Mouse (Mus musculus): Measurements from ENCODE around the gene Chad. TPM values are rescaled to one million over a fixed set of nuclear protein-coding genes. Genes with fewer than 3 reads are reported as not detected.

Chad gene
- total RNA-seq, 4 experiments from 2014 or later = 0.71 TPM; not detected in 3

DNA sequence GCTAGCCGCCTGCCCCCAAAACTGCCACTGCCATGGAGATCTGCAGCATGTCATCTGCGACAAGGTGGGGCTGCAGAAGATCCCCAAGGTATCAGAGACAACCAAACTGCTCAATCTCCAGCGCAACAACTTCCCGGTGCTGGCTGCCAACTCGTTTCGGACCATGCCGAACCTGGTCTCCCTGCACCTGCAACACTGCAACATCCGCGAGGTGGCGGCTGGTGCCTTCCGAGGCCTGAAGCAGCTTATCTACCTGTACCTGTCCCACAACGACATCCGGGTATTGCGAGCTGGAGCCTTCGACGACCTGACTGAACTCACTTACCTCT, 268 bp downstream of the Chad start:
- no peak for DNase-seq (ENCODE audit: low spot score in 2 of 2)

GRCm38 (mm10) chr11:94566534-94566933, 1.7 kb downstream of the Chad start:
- DNase-seq (ENCODE audit: low spot score in 2 of 2) = no peak

DNA sequence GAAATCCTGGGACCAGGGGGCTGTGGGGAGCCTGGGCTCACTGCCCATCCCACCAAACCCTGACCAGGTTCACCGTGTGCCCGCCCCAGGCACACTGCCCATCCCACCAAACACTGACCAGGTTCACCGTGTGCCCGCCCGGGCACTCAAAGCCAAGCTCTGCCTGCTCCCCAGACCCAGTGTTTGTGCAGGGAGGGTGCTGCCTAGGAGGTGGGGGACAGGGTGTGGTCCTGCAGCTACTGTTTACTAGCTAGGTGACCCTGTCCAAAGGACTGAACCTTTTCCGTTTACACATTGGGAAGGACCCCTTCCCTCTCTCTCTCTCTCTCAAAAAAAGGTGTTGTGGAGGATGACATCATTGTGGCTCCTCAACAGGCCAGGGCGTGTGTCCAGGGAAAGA, 2.5 kb downstream of the Chad start:
- no peak for DNase-seq (ENCODE audit: low spot score in 2 of 2)

- DNase-seq (ENCODE audit: low spot score in 2 of 2) = no peak
These were observed 5.8 kb downstream of the Chad start for GRCm38 (mm10) chr11:94570612-94571011.

DNA sequence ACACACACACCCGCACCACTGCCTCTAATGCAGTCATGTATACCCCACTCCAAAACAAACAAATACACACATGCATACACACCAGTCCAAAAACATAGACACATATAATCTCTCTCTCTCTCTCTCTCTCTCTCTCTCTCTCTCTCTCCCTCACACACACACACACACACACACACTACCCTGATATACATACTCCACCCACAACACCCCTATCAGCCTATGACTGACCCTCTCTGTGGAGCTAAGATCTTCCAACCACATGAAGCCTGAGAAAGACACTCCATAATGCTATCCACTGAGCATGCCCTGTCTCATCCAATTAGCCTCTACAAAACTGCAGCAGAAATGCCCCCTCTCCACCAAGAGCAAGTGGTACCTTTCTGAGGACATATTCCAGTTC, 7.0 kb downstream of the Chad start:
- DNase-seq (ENCODE audit: low spot score in 2 of 2) = no peak

GRCm38 (mm10) chr11:94574560-94574959, 9.7 kb downstream of the Chad start:
- no peak for DNase-seq (ENCODE audit: low spot score in 2 of 2)

- no peak for DNase-seq (ENCODE audit: low spot score in 2 of 2)
These were observed 10.2 kb downstream of the Chad start for GRCm38 (mm10) chr11:94575036-94575435.

GRCm38 (mm10) chr11:94576361-94576760, 11.5 kb downstream of the Chad start:
- no peak for DNase-seq (ENCODE audit: low spot score in 2 of 2)

DNA sequence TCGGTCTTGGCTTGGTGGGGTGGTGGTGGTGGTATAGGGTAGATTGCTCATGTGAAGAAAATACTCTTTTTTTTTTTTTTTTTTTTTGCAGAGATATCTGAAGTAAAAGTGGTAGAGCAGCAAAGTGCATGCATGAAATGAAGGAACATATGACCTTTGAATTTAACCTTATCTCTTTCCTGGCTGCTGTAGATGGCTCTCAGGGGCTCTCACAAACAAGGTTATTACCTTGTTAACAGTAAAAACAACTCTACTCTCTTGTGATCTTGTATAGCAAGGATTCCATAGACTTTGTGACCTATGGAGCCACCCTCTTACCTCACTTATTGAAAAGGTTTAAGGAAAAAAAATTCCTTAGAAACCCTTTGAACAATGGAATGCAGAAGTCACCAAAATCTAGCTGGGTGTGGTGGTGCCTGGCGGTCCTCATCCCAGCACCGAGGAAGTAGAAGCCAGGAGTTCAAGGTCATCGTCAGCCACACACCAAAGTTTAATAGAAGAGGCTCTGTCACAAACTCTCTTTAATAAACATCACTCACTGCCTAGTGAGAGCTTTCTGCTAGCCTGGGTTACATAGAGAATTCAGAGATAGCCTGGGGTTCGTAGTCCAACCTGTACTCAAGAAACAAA, 15.4 kb downstream of the Chad start:
- DNase-seq (ENCODE audit: low spot score in 2 of 2) = no peak

- DNase-seq (ENCODE audit: low spot score in 2 of 2) = no peak
These were observed 20.2 kb downstream of the Chad start for GRCm38 (mm10) chr11:94585091-94585490.

DNA sequence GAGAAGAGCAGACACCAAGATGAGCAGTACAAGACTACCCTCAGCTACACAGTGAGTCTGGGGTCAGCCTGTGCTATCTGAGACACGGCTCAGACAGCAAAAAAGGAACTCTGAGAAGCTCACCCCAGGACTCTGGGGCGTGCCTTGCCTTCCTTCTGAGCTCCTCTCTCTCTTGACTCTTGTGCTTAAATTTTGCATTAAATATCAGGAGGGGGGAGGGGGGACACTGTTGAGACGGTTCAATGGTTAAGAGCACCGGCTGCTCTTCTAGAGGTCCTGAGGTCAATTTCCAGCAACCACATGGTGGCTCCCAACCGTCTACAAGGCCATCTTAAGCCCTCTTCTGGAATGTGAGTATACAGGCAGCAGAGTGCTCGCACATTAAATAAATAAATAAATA, 22.7 kb downstream of the Chad start:
- no peak for DNase-seq (ENCODE audit: low spot score in 2 of 2)

DNA sequence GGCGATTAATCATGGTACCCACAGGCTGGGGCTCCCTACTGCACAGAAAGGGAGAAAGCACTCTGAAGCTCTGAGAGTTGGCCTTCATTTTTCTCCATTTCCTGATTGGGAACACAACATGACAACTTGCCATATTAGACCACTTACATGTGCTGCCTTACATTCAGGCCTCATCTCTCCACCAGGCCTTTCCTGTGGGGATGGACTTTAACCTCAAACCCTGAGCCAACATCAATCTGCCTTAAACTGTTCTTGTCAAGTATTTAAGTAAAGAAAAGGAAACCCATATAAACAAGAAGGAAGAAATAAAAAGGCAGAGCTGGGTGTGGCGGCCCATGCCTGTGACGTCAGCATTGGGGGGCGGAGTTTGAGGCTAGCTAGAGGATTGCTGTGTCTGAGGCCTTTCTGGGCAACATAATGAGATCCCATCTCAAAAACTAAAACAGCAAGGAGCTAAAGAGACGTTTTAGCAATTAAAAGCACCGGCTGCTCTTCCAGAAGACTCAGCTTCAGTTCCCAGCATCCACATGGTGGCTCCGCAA, 31.5 kb downstream of the Chad start:
- no peak for DNase-seq (ENCODE audit: low spot score in 2 of 2)

DNA sequence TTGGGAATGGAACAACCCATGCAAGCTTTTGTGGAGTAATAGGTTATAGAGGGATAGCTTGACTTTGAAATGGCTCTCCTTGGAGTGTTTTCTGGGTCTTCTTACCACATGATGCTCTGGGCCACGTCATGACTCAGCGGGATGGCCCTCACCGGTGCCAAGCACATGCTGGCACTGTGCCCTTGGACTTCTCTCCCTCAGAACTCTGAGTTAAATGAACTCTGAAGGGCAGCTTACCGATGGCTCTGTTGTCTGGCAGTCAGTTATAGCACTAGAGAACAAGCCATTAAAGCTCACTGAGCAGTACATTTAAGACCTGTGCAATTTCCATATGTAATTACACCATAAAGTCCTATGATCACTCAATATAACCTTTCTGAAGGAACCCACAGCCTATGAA, 32.5 kb downstream of the Chad start:
- peak in 1 of 2 experiments; percentile 11 for DNase-seq (ENCODE audit: low spot score in 2 of 2)

- DNase-seq (ENCODE audit: low spot score in 2 of 2) = no peak
These were observed 33.7 kb downstream of the Chad start for GRCm38 (mm10) chr11:94598437-94599120.

GRCm38 (mm10) chr11:94600447-94600846, 35.6 kb downstream of the Chad start:
- no peak for DNase-seq (ENCODE audit: low spot score in 2 of 2)

GRCm38 (mm10) chr11:94601321-94602281, 36.8 kb downstream of the Chad start, which contains the start of gene Acsf2:
Acsf2 (minus strand) TSS chr11:94601871.
- DNase-seq (ENCODE audit: low spot score in 2 of 2) = peak in 1 of 2 experiments; percentile 23

DNA sequence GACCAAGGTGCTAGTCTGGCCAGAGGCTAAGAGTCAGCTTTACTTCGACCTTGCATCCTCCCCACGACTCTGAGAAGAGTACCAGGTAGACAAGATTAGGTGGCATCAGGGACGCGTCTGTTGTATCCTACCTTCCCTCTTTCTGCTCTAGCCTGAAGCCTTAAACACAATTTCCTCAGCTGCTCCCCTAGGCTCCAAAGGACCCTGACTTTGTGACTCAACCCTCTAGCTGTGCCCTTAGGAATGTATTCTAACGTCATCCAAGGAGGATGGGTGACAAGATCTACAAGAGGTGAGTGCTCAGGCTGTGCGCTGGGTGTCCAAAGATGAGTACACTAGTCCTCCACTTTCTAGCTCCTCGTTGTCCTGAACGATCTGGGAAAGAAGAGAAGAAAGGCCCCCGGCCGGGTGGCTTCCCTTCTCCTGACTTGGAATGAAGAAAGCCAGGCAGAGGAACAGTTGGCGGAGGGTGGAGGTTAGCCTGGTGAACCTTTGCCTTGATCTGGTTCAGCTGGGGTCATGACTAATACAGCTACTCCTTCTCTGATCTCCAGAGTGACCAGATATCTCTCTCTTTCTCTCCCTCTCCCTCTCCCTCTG, 37.6 kb downstream of the Chad start:
- no peak for DNase-seq (ENCODE audit: low spot score in 2 of 2)

DNA sequence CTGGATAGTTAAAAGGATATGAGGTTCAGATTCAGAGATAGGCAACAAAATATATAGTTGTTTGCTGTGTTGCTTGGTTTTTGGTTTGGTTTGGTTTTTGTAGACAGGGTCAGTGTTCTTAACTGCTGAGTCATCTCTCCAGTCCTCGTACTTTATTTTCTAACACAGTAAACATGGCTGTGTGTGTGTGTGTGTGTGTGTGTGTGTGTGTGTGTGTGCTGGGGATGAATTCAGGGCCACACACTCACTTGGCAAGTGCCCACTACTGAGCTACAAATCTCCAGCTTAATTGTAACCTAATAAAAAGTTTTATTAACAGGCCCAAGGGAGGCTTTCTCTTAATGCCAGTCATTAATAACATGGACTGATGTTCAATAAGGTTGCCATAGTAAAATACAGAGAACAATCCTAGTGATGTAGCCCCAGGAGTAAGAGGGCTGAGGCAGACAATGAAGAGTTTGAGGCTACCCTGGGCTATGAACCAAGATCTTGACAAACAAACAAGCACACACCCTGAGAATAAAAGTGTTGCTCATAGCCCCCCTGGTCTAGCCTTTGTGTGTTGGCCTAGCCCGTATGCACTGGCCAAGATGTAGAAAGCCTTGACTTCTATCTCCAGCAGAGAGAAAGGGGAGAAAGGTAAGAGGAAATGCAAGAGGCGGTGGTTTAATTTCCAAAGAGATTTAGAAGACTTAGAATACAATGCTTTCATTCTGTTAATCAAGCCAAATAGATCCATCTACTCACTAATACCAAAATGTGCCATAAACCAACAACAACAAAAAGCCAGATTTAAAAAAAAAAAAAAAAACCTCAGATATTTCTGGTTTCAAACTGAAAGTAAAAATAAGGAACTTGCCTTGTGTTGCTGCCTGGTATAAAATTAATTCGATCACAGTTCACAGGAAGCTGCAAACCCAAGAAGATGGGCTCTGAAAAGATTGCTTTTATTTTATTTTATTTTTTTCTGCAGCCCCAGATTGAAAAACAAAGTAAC, 46.2 kb downstream of the Chad start:
- no peak for DNase-seq (ENCODE audit: low spot score in 2 of 2)

GRCm38 (mm10) chr11:94614603-94615002, 49.8 kb downstream of the Chad start:
- no peak for DNase-seq (ENCODE audit: low spot score in 2 of 2)

GRCm38 (mm10) chr11:94615494-94615893, 50.6 kb downstream of the Chad start:
- DNase-seq (ENCODE audit: low spot score in 2 of 2) = no peak
